8 mouse cellular contexts compared by ENCODE assay signal in the genomic region with DNA sequence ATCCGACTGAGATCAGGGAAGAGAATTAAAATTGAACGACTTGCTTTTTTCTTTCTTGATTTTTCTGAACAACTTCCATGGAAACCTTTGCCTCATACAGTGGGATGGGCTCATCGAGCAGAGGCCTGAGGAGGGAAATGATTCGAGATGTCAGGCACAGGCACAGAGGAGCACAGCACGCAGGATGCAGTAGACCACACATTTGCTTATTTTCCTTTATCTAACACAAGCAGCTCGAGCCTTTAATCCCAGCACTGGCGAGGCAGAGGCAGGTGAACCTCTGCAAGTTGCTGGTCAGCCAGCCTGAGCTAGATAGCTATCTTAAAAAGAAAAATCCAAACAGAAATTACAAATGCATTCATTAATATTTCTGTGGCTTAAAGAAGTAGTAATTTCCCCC. TPM values are rescaled to one million over a fixed set of nuclear protein-coding genes. Genes with fewer than 3 reads are reported as not detected.
DNase-seq lines count a peak whose midpoint lies in the region; ATAC-seq lines count a peak whose summit lies in the region.

No protein-coding gene starts in this region.

- DNase-seq in neural tube, embryonic 10.5 days (ENCODE audit: extremely low spot score, low spot score) = no peak
- no peak for DNase-seq in ovary, adult 18-20 months (ENCODE audit: low spot score)
- no peak for DNase-seq in cerebellum, adult 11 months

- H3K4me2 ChIP-seq in forebrain, embryonic 12.5 days = 0 out of 2 replicates have a peak overlapping the region, but pooled peaks have one; percentile 85
- H3K4me2 ChIP-seq in forebrain, embryonic 15.5 days (replicated peaks) = no peak overlapping the region
- H3K4me2 ChIP-seq in neural tube, embryonic 12.5 days (replicated peaks) = peak overlapping the region; percentile 86
- 0 out of 2 replicates have a peak overlapping the region, but pooled peaks have one; percentile 88 for H3K4me2 ChIP-seq in limb, embryonic 13.5 days (replicated peaks)
- peak overlapping the region; percentile 71 for H3K4me2 ChIP-seq in neural tube, embryonic 13.5 days

- no peaks in the 10 kb centered on the region for H3K27me3 ChIP-seq in forebrain, embryonic 12.5 days
- no peaks in the 10 kb centered on the region for H3K27me3 ChIP-seq in forebrain, embryonic 15.5 days
- no peaks in the 10 kb centered on the region for H3K27me3 ChIP-seq in neural tube, embryonic 12.5 days (replicated peaks)
- no peaks in the 10 kb centered on the region for H3K27me3 ChIP-seq in limb, embryonic 13.5 days
- no peaks in the 10 kb centered on the region for H3K27me3 ChIP-seq in neural tube, embryonic 13.5 days

- 47% methylated on average over 7 of the region's 7 CpGs for WGBS in forebrain, embryonic 12.5 days
- WGBS in forebrain, embryonic 15.5 days = 44% methylated on average over 7 of the region's 7 CpGs
- 56% methylated on average over 7 of the region's 7 CpGs for WGBS in neural tube, embryonic 12.5 days
- WGBS in limb, embryonic 13.5 days = 49% methylated on average over 7 of the region's 7 CpGs
- WGBS in neural tube, embryonic 13.5 days = 53% methylated on average over 7 of the region's 7 CpGs

- peaks cover 20% of the 10 kb centered on the region for H3K4me1 ChIP-seq in forebrain, embryonic 12.5 days
- peaks cover 15% of the 10 kb centered on the region for H3K4me1 ChIP-seq in forebrain, embryonic 15.5 days
- peaks cover 14% of the 10 kb centered on the region for H3K4me1 ChIP-seq in neural tube, embryonic 12.5 days
- H3K4me1 ChIP-seq in limb, embryonic 13.5 days = peaks cover 18% of the 10 kb centered on the region
- peaks cover 24% of the 10 kb centered on the region for H3K4me1 ChIP-seq in neural tube, embryonic 13.5 days (replicated peaks)

- no peak overlapping the region for H3K4me3 ChIP-seq in forebrain, embryonic 12.5 days (replicated peaks)
- no peak overlapping the region for H3K4me3 ChIP-seq in forebrain, embryonic 15.5 days
- H3K4me3 ChIP-seq in neural tube, embryonic 12.5 days = no peak overlapping the region
- H3K4me3 ChIP-seq in limb, embryonic 13.5 days = no peak overlapping the region
- 0 out of 2 replicates have a peak overlapping the region, but pooled peaks have one; percentile 85 for H3K4me3 ChIP-seq in neural tube, embryonic 13.5 days

- no peak for ATAC-seq in forebrain, embryonic 12.5 days (ENCODE audit: low FRiP score)
- ATAC-seq in forebrain, embryonic 15.5 days (replicated peaks) = no peak
- ATAC-seq in neural tube, embryonic 12.5 days (ENCODE audit: low FRiP score, low read depth) = no peak
- ATAC-seq in limb, embryonic 13.5 days (ENCODE audit: low FRiP score, low read depth) = no peak
- ATAC-seq in neural tube, embryonic 13.5 days (ENCODE audit: low read depth) = no peak

- H3K9ac ChIP-seq in forebrain, embryonic 12.5 days = no peak overlapping the region
- H3K9ac ChIP-seq in forebrain, embryonic 15.5 days (replicated peaks) = no peak overlapping the region
- no peak overlapping the region for H3K9ac ChIP-seq in neural tube, embryonic 12.5 days
- no peak overlapping the region for H3K9ac ChIP-seq in limb, embryonic 13.5 days
- peak overlapping the region; percentile 53 for H3K9ac ChIP-seq in neural tube, embryonic 13.5 days

- peaks cover 13% of the 10 kb centered on the region for H3K36me3 ChIP-seq in forebrain, embryonic 12.5 days (replicated peaks)
- peaks cover 20% of the 10 kb centered on the region for H3K36me3 ChIP-seq in forebrain, embryonic 15.5 days
- peaks cover 15% of the 10 kb centered on the region for H3K36me3 ChIP-seq in neural tube, embryonic 12.5 days
- H3K36me3 ChIP-seq in limb, embryonic 13.5 days = peaks cover 22% of the 10 kb centered on the region
- H3K36me3 ChIP-seq in neural tube, embryonic 13.5 days = peaks cover 19% of the 10 kb centered on the region

- no peaks in the 10 kb centered on the region for H3K9me3 ChIP-seq in forebrain, embryonic 12.5 days
- no peaks in the 10 kb centered on the region for H3K9me3 ChIP-seq in forebrain, embryonic 15.5 days
- H3K9me3 ChIP-seq in neural tube, embryonic 12.5 days = no peaks in the 10 kb centered on the region
- H3K9me3 ChIP-seq in limb, embryonic 13.5 days = no peaks in the 10 kb centered on the region
- H3K9me3 ChIP-seq in neural tube, embryonic 13.5 days = no peaks in the 10 kb centered on the region

- no peak overlapping the region for H3K27ac ChIP-seq in forebrain, embryonic 12.5 days
- H3K27ac ChIP-seq in forebrain, embryonic 15.5 days (replicated peaks) = no peak overlapping the region
- no peak overlapping the region for H3K27ac ChIP-seq in neural tube, embryonic 12.5 days
- no peak overlapping the region for H3K27ac ChIP-seq in limb, embryonic 13.5 days
- no peak overlapping the region for H3K27ac ChIP-seq in neural tube, embryonic 13.5 days (replicated peaks)

RNA-seq across cellular contexts. Expression of a gene that starts 1.2 kb away (rescaled TPM):
- polyA plus RNA-seq in forebrain, embryonic 12.5 days (2016; fragmentation: Nextera tagmentation; extraction: Ambion mirVana) = 34.0 and 36.6 TPM in 2 replicates
- polyA plus RNA-seq in forebrain, embryonic 15.5 days (2015; fragmentation: Nextera tagmentation; extraction: Ambion mirVana) = 20.0 and 20.3 TPM in 2 replicates
- 26.1 and 30.5 TPM in 2 replicates for polyA plus RNA-seq in neural tube, embryonic 12.5 days (2016; fragmentation: Nextera tagmentation; extraction: Ambion mirVana)
- polyA plus RNA-seq in limb, embryonic 13.5 days (2015; fragmentation: Nextera tagmentation; extraction: Ambion mirVana) = 22.1 and 23.2 TPM in 2 replicates
- 19.1 and 20.5 TPM in 2 replicates for polyA plus RNA-seq in neural tube, embryonic 13.5 days (2015; fragmentation: Nextera tagmentation; extraction: Ambion mirVana)

RNA-seq across cellular contexts. Expression of a gene that starts 39.0 kb away (rescaled TPM):
- 76.7 and 79.5 TPM in 2 replicates for polyA plus RNA-seq in forebrain, embryonic 12.5 days (2016; fragmentation: Nextera tagmentation; extraction: Ambion mirVana)
- polyA plus RNA-seq in forebrain, embryonic 15.5 days (2015; fragmentation: Nextera tagmentation; extraction: Ambion mirVana) = 111 and 118 TPM in 2 replicates
- polyA plus RNA-seq in neural tube, embryonic 12.5 days (2016; fragmentation: Nextera tagmentation; extraction: Ambion mirVana) = 70.0 and 80.7 TPM in 2 replicates
- 71.9 and 75.4 TPM in 2 replicates for polyA plus RNA-seq in limb, embryonic 13.5 days (2015; fragmentation: Nextera tagmentation; extraction: Ambion mirVana)
- polyA plus RNA-seq in neural tube, embryonic 13.5 days (2015; fragmentation: Nextera tagmentation; extraction: Ambion mirVana) = 91.5 and 93.0 TPM in 2 replicates

RNA-seq across cellular contexts. Expression of a gene that starts 39.3 kb away (rescaled TPM):
- 65.4 and 71.4 TPM in 2 replicates for polyA plus RNA-seq in forebrain, embryonic 12.5 days (2016; fragmentation: Nextera tagmentation; extraction: Ambion mirVana)
- 82.5 and 86.7 TPM in 2 replicates for polyA plus RNA-seq in forebrain, embryonic 15.5 days (2015; fragmentation: Nextera tagmentation; extraction: Ambion mirVana)
- polyA plus RNA-seq in neural tube, embryonic 12.5 days (2016; fragmentation: Nextera tagmentation; extraction: Ambion mirVana) = 74.4 and 75.3 TPM in 2 replicates
- 27.4 and 27.7 TPM in 2 replicates for polyA plus RNA-seq in limb, embryonic 13.5 days (2015; fragmentation: Nextera tagmentation; extraction: Ambion mirVana)
- 60.4 and 62.5 TPM in 2 replicates for polyA plus RNA-seq in neural tube, embryonic 13.5 days (2015; fragmentation: Nextera tagmentation; extraction: Ambion mirVana)

RNA-seq across cellular contexts. Expression of a gene that starts 42.5 kb away (rescaled TPM):
- polyA plus RNA-seq in forebrain, embryonic 12.5 days (2016; fragmentation: Nextera tagmentation; extraction: Ambion mirVana) = 165 and 167 TPM in 2 replicates
- 142 TPM in 2 replicates for polyA plus RNA-seq in forebrain, embryonic 15.5 days (2015; fragmentation: Nextera tagmentation; extraction: Ambion mirVana)
- 141 and 154 TPM in 2 replicates for polyA plus RNA-seq in neural tube, embryonic 12.5 days (2016; fragmentation: Nextera tagmentation; extraction: Ambion mirVana)
- 154 and 161 TPM in 2 replicates for polyA plus RNA-seq in limb, embryonic 13.5 days (2015; fragmentation: Nextera tagmentation; extraction: Ambion mirVana)
- 125 and 129 TPM in 2 replicates for polyA plus RNA-seq in neural tube, embryonic 13.5 days (2015; fragmentation: Nextera tagmentation; extraction: Ambion mirVana)

RNA-seq across cellular contexts. Expression of a gene that starts 43.0 kb away (rescaled TPM):
- 118 and 124 TPM in 2 replicates for polyA plus RNA-seq in forebrain, embryonic 12.5 days (2016; fragmentation: Nextera tagmentation; extraction: Ambion mirVana)
- 79.1 and 79.9 TPM in 2 replicates for polyA plus RNA-seq in forebrain, embryonic 15.5 days (2015; fragmentation: Nextera tagmentation; extraction: Ambion mirVana)
- 89.0 and 92.3 TPM in 2 replicates for polyA plus RNA-seq in neural tube, embryonic 12.5 days (2016; fragmentation: Nextera tagmentation; extraction: Ambion mirVana)
- polyA plus RNA-seq in limb, embryonic 13.5 days (2015; fragmentation: Nextera tagmentation; extraction: Ambion mirVana) = 110 and 114 TPM in 2 replicates
- 62.1 and 66.1 TPM in 2 replicates for polyA plus RNA-seq in neural tube, embryonic 13.5 days (2015; fragmentation: Nextera tagmentation; extraction: Ambion mirVana)
